Mouse (Mus musculus): ENCODE measurements around the gene Adarb1. TPM values are rescaled to one million over a fixed set of nuclear protein-coding genes. Genes with fewer than 3 reads are reported as not detected.

Adarb1 gene
- polyA plus RNA-seq, 1 experiment from 2014 or later = 3.0 TPM

GRCm38 (mm10) chr10:77427610-77428009 lies 9.5 kb upstream of the Adarb1 start:
- 30% methylated on average over 2 of the region's 2 CpGs for WGBS
- ATAC-seq = no peak
- no peaks in the 10 kb centered on the region for H3K36me3 ChIP-seq (ENCODE audit: control insufficient read depth, insufficient read depth, low read length)

GRCm38 (mm10) chr10:77420190-77420589 lies 2.1 kb upstream of the Adarb1 start:
- no peaks in the 10 kb centered on the region for H3K9me3 ChIP-seq (ENCODE audit: control insufficient read depth, low read length)
- peaks cover 12% of the 10 kb centered on the region for H3K4me1 ChIP-seq (ENCODE audit: control insufficient read depth, insufficient read depth, low read length)
- no peak overlapping the region for H3K4me3 ChIP-seq (ENCODE audit: low read length)
- peaks cover 13% of the 10 kb centered on the region for H3K27me3 ChIP-seq (replicated peaks; ENCODE audit: control insufficient read depth, insufficient read depth, low read length)
- ATAC-seq = no peak
- no peak overlapping the region for H3K27ac ChIP-seq (ENCODE audit: low read length)
- WGBS = 96% methylated on average over 3 of the region's 3 CpGs
- H3K4me2 ChIP-seq (ENCODE audit: low read depth, low read length) = no peak overlapping the region
- no peak overlapping the region for H3K9ac ChIP-seq (ENCODE audit: low read depth, low read length)
- no peaks in the 10 kb centered on the region for H3K36me3 ChIP-seq (ENCODE audit: control insufficient read depth, insufficient read depth, low read length)

More at GRCm38 (mm10) chr10:77427610-77428009, 9.5 kb upstream of the Adarb1 start:
- H3K4me3 ChIP-seq (ENCODE audit: low read length) = no peak overlapping the region
- no peak overlapping the region for H3K4me2 ChIP-seq (ENCODE audit: low read depth, low read length)
- H3K9ac ChIP-seq (ENCODE audit: low read depth, low read length) = no peak overlapping the region
- no peaks in the 10 kb centered on the region for H3K4me1 ChIP-seq (ENCODE audit: control insufficient read depth, insufficient read depth, low read length)
- no peaks in the 10 kb centered on the region for H3K27me3 ChIP-seq (replicated peaks; ENCODE audit: control insufficient read depth, insufficient read depth, low read length)
- H3K9me3 ChIP-seq (ENCODE audit: control insufficient read depth, low read length) = no peaks in the 10 kb centered on the region
- H3K27ac ChIP-seq (ENCODE audit: low read length) = no peak overlapping the region

GRCm38 (mm10) chr10:77417240-77418102 lies 599 bp downstream of the Adarb1 start:
- Histone ChIP-seq H3K4me3 (ENCODE audit: low read length) (peak overlapping the region; percentile 80), H3K27me3 (replicated peaks; ENCODE audit: control insufficient read depth, insufficient read depth, low read length) (peaks cover 13% of the 10 kb centered on the region), H3K36me3 (ENCODE audit: control insufficient read depth, insufficient read depth, low read length) (no peaks in the 10 kb centered on the region), H3K9ac (ENCODE audit: low read depth, low read length) (peak overlapping the region; percentile 80), H3K9me3 (ENCODE audit: control insufficient read depth, low read length) (no peaks in the 10 kb centered on the region), H3K27ac (ENCODE audit: low read length) (no peak overlapping the region), H3K4me2 (ENCODE audit: low read depth, low read length) (peak overlapping the region; percentile 95), H3K4me1 (ENCODE audit: control insufficient read depth, insufficient read depth, low read length) (peaks cover 12% of the 10 kb centered on the region)
- WGBS = under 1% methylated on average over 68 of the region's 70 CpGs
- peak; percentile 83 for ATAC-seq

- ATAC-seq = no peak
- peak overlapping the region; percentile 80 for H3K9ac ChIP-seq (ENCODE audit: low read depth, low read length)
- H3K27ac ChIP-seq (ENCODE audit: low read length) = no peak overlapping the region
- H3K4me2 ChIP-seq (ENCODE audit: low read depth, low read length) = peak overlapping the region; percentile 95
- H3K36me3 ChIP-seq (ENCODE audit: control insufficient read depth, insufficient read depth, low read length) = no peaks in the 10 kb centered on the region
- peak overlapping the region; percentile 80 for H3K4me3 ChIP-seq (ENCODE audit: low read length)
- no peaks in the 10 kb centered on the region for H3K9me3 ChIP-seq (ENCODE audit: control insufficient read depth, low read length)
- H3K4me1 ChIP-seq (ENCODE audit: control insufficient read depth, insufficient read depth, low read length) = peaks cover 12% of the 10 kb centered on the region
- WGBS = 10% methylated on average over 24 of the region's 24 CpGs
- peaks cover 13% of the 10 kb centered on the region for H3K27me3 ChIP-seq (replicated peaks; ENCODE audit: control insufficient read depth, insufficient read depth, low read length)
Measured at GRCm38 (mm10) chr10:77416666-77417239, 1.3 kb downstream of the Adarb1 start.

- Histone ChIP-seq H3K27me3 (replicated peaks; ENCODE audit: control insufficient read depth, insufficient read depth, low read length) (peaks cover 13% of the 10 kb centered on the region), H3K36me3 (ENCODE audit: control insufficient read depth, insufficient read depth, low read length) (no peaks in the 10 kb centered on the region), H3K4me1 (ENCODE audit: control insufficient read depth, insufficient read depth, low read length) (peaks cover 12% of the 10 kb centered on the region), H3K27ac (ENCODE audit: low read length) (no peak overlapping the region), H3K9ac (ENCODE audit: low read depth, low read length) (no peak overlapping the region), H3K4me3 (ENCODE audit: low read length) (no peak overlapping the region), H3K9me3 (ENCODE audit: control insufficient read depth, low read length) (no peaks in the 10 kb centered on the region), H3K4me2 (ENCODE audit: low read depth, low read length) (no peak overlapping the region)
- 88% methylated on average over 5 of the region's 5 CpGs for WGBS
- no peak for ATAC-seq
Measured at GRCm38 (mm10) chr10:77415867-77416266, 2.2 kb downstream of the Adarb1 start.

- WGBS = 73% methylated on average over 2 of the region's 2 CpGs
- no peak overlapping the region for H3K9ac ChIP-seq (ENCODE audit: low read depth, low read length)
- H3K4me1 ChIP-seq (ENCODE audit: control insufficient read depth, insufficient read depth, low read length) = peaks cover 11% of the 10 kb centered on the region
- no peak overlapping the region for H3K27ac ChIP-seq (ENCODE audit: low read length)
- H3K27me3 ChIP-seq (replicated peaks; ENCODE audit: control insufficient read depth, insufficient read depth, low read length) = peaks cover 13% of the 10 kb centered on the region
- H3K4me3 ChIP-seq (ENCODE audit: low read length) = no peak overlapping the region
- no peak for ATAC-seq
- no peak overlapping the region for H3K4me2 ChIP-seq (ENCODE audit: low read depth, low read length)
- H3K9me3 ChIP-seq (ENCODE audit: control insufficient read depth, low read length) = no peaks in the 10 kb centered on the region
- H3K36me3 ChIP-seq (ENCODE audit: control insufficient read depth, insufficient read depth, low read length) = no peaks in the 10 kb centered on the region
Measured at GRCm38 (mm10) chr10:77413791-77414190, 4.3 kb downstream of the Adarb1 start.

- WGBS = 66% methylated on average over 2 of the region's 2 CpGs
- Histone ChIP-seq H3K4me1 (ENCODE audit: control insufficient read depth, insufficient read depth, low read length) (no peaks in the 10 kb centered on the region), H3K36me3 (ENCODE audit: control insufficient read depth, insufficient read depth, low read length) (no peaks in the 10 kb centered on the region), H3K4me3 (ENCODE audit: low read length) (no peak overlapping the region), H3K4me2 (ENCODE audit: low read depth, low read length) (no peak overlapping the region), H3K9ac (ENCODE audit: low read depth, low read length) (no peak overlapping the region), H3K27ac (ENCODE audit: low read length) (no peak overlapping the region), H3K9me3 (ENCODE audit: control insufficient read depth, low read length) (no peaks in the 10 kb centered on the region), H3K27me3 (replicated peaks; ENCODE audit: control insufficient read depth, insufficient read depth, low read length) (no peaks in the 10 kb centered on the region)
- ATAC-seq = no peak
Measured at GRCm38 (mm10) chr10:77409154-77409553, 8.9 kb downstream of the Adarb1 start.

- ATAC-seq = no peak
- no peak overlapping the region for H3K4me3 ChIP-seq (ENCODE audit: low read length)
- WGBS = 85% methylated on average over 9 of the region's 9 CpGs
Measured at GRCm38 (mm10) chr10:77408241-77408640, 9.8 kb downstream of the Adarb1 start.

GRCm38 (mm10) chr10:77406486-77406885 lies 11.6 kb downstream of the Adarb1 start:
- no peak overlapping the region for H3K4me2 ChIP-seq (ENCODE audit: low read depth, low read length)
- 74% methylated on average over 6 of the region's 6 CpGs for WGBS
- H3K4me3 ChIP-seq (ENCODE audit: low read length) = no peak overlapping the region
- no peaks in the 10 kb centered on the region for H3K4me1 ChIP-seq (ENCODE audit: control insufficient read depth, insufficient read depth, low read length)
- H3K36me3 ChIP-seq (ENCODE audit: control insufficient read depth, insufficient read depth, low read length) = no peaks in the 10 kb centered on the region
- H3K27me3 ChIP-seq (replicated peaks; ENCODE audit: control insufficient read depth, insufficient read depth, low read length) = no peaks in the 10 kb centered on the region; the same call in 1 of the 2 replicates
- no peak overlapping the region for H3K27ac ChIP-seq (ENCODE audit: low read length)
- H3K9ac ChIP-seq (ENCODE audit: low read depth, low read length) = no peak overlapping the region
- H3K9me3 ChIP-seq (ENCODE audit: control insufficient read depth, low read length) = no peaks in the 10 kb centered on the region
- ATAC-seq = no peak

More at GRCm38 (mm10) chr10:77408241-77408640, 9.8 kb downstream of the Adarb1 start:
- Histone ChIP-seq H3K9me3 (ENCODE audit: control insufficient read depth, low read length) (no peaks in the 10 kb centered on the region), H3K4me1 (ENCODE audit: control insufficient read depth, insufficient read depth, low read length) (no peaks in the 10 kb centered on the region), H3K9ac (ENCODE audit: low read depth, low read length) (no peak overlapping the region), H3K27ac (ENCODE audit: low read length) (no peak overlapping the region), H3K36me3 (ENCODE audit: control insufficient read depth, insufficient read depth, low read length) (no peaks in the 10 kb centered on the region), H3K27me3 (replicated peaks; ENCODE audit: control insufficient read depth, insufficient read depth, low read length) (no peaks in the 10 kb centered on the region; the same call in 1 of the 2 replicates), H3K4me2 (ENCODE audit: low read depth, low read length) (no peak overlapping the region)
